Mouse (Mus musculus): ENCODE measurements around the gene Rbbp6. TPM values are rescaled to one million over a fixed set of nuclear protein-coding genes. Genes with fewer than 3 reads are reported as not detected.

Gene Rbbp6
- polyA plus RNA-seq, 2 experiments from 2014 or later: 46.4 to 51.4 TPM

DNA sequence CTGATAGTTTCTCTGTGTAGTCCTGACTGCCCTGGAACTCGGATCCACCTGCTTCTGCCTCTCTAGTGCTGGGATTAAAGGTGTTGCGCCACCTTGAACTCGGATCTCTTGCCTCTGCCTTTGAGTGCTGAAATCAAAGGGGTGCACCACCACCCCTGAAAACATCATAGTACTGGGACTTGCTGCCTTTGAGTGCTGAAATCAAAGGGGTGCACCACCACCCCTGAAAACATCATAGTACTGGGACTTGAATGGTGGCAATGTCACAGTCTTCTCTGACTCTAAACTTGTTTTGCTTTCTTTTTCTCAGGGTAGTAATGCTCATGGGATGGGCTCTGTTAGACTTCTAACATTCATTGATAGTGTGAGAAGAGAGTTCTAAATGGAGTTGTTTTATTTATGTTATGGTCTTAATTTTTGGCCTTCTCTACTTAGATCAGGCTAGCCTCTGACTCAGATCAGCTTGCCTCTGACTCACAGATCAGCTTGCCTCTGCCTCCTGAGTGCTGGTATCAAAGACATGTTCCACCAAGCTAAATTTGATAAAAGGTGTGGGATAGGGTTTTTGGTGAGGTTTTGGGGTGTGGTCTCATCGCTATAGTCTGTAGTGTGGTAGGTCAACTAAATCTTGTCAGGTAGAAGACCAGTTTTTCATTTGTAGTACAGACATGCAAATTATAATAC, 6.7 kb downstream of the Rbbp6 start:
- no peak for ATAC-seq

DNA sequence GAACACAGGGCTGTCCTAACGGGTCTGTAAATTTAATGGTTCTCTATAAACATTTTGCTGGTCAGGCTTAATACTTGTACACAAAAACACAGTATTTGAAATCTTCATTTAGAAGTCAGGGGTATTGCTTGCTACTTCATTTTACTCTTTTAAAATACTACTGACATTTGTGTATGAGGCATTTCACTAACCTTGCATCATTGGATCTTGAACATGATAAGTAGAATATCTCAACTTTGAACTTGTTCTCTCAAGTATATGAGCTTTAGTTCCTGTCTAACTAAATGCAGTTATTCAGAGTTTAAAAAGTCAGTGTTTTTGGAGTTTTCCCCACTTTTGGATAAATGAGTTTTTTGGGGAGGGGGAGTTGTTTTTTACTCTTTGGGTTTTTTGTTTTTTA, 14.0 kb downstream of the Rbbp6 start:
- ATAC-seq: no peak

DNA sequence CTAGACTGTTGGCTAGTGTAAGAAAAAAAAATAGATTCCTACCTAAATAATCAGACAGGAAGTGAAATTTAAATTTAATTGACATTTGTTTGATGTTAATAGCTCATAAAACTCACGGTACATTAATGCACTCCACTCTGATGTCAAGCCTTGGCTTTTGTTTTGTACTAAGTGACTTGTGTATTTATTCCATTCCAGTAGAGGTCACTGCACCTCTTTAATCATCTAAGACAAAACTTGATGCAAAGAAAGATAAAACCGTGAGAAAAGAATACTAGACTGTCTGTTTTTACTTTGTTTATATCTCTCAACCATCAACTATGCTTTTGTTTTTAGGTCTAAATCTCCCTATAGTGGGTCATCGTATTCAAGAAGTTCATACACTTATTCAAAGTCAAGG, 32.7 kb downstream of the Rbbp6 start:
- ATAC-seq: no peak

DNA sequence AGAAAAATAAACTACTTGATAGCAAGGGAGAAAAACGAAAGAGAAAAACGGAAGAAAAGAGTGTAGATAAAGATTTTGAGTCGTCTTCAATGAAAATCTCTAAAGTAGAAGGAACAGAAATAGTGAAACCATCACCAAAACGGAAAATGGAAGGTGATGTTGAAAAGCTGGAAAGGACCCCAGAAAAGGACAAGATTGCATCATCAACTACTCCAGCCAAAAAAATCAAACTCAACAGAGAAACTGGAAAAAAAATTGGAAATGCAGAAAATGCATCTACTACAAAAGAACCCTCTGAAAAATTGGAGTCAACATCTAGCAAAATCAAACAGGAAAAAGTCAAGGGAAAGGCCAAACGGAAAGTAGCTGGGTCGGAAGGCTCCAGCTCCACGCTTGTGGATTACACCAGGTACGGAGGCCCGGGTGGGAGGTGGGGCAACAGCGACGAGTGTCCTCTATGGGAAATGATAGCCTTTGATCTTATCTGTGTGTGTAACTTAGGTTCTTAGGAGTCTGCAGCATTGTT, 34.4 kb downstream of the Rbbp6 start:
- no peak for ATAC-seq

DNA sequence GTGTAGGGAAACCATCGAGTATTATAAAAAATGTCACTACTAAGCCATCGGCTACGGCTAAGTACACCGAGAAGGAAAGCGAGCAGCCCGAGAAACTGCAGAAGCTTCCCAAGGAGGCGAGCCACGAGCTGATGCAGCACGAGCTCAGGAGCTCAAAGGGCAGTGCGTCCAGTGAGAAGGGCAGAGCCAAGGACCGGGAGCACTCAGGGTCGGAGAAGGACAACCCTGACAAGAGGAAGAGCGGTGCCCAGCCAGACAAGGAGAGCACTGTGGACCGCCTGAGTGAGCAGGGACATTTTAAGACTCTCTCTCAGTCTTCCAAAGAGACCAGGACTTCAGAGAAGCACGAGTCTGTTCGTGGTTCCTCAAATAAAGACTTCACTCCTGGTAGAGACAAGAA, 35.3 kb downstream of the Rbbp6 start:
- no peak for ATAC-seq

DNA sequence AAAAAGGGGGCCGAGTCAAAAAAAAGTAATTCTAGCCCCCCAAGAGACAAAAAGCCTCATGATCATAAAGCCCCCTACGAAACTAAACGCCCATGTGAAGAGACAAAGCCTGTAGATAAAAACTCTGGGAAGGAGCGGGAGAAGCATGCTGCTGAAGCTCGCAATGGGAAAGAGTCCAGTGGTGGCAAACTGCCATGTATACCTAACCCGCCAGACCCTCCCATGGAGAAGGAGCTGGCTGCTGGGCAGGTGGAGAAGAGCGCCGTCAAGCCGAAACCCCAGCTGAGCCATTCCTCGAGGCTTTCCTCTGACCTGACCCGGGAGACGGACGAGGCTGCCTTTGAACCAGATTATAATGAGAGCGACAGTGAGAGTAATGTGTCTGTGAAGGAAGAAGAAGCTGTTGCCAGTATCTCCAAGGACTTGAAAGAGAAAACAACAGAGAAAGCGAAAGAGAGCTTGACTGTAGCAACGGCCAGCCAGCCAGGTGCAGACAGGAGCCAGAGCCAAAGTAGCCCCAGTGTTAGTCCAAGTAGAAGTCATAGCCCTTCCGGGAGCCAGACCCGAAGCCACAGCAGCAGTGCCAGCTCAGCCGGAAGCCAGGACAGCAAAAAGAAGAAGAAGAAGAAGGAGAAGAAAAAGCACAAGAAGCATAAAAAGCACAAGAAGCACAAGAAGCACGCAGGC, 36.0 kb downstream of the Rbbp6 start:
- ATAC-seq: no peak

DNA sequence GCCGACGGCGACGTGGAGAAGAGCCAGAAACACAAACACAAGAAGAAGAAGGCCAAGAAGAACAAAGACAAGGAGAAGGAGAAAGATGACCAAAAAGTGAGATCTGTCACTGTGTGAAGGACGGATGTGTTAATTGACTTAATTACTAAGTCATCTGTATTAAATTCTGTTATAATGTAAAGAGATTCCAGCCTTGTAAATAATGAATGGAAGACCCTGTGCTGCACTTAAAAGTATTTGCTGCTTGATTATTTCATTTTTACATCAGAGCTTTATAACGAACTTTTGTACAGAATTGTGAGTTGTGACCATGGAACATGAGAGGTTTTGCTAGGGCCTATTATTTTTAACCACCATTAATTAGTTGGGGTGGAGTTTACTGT, 36.5 kb downstream of the Rbbp6 start:
- no peak for ATAC-seq

DNA sequence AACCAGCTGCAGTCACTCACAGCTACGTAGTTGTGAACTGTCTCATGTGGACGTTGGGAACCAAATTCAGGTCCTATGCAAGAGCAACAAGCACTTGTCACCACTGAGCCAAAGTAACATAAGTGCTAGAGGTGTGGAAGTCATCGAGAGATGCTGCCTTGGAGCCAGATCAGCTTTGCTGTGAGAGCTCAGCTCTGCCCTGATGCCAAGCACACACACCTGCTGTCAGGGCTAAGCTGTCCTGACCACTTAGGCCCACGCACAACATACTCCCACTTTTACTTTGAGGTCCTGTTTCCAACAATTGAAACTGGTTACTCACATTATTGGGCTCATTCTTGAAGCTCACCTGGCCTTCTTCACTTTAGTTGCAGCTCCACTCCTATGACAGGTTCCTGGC, 37.7 kb downstream of the Rbbp6 start:
- ATAC-seq: no peak

DNA sequence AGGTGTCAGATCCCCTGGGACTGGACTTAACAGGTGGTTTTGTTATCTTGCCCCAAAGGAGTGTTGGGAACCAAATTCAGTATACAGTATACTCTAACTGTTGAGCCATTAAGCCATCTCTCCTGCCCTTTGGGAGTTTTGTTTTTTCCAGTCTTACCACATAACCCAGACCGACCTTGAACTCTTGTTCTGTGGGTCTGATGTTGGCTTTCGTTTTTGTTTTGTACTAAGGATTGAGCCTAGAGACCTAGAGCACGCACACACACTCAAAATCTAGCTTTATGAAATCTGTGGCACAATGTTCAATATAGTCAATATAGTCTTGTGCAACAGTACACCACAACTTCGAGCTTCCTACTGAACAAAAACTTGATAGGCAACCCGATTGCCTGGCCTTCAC, 39.0 kb downstream of the Rbbp6 start:
- ATAC-seq: no peak

DNA sequence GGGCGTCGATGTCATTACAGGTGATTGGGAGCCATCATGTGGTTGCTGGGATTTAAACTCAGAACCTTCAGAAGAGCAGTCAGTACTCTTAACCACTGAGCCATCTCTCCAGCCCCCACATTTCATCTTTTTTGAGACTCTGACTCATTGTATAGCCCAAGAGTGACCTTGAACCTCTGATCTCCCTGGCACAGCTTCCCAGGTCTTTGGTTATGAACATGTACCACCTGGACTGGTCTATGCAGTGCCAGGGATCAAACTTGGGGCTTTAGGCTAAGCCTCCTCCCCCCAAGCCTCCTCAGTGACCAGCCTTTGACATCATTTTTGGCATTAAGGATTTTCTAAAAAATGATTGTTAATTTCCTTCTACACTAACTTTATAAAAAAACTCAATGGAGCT, 40.8 kb downstream of the Rbbp6 start:
- no peak for ATAC-seq

DNA sequence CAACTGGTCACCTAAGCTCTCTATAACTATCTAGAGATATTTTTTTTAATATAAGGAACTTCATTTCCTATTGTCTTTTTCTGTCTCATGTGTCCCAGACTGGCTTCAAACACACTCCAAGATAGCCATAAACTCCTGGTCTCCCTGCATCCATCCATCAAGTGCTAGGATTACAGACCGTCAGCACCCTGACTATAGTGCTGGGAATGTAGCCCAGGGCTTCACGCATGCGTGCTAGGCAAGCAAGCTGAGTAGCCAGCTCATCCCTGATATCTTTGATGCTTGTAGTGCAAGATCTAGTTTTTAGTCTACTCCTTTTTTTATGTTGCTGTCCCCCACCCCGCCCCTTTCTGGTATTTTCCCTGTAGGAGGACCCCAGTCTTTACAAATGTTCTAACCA, 42.3 kb downstream of the Rbbp6 start:
- ATAC-seq: no peak

DNA sequence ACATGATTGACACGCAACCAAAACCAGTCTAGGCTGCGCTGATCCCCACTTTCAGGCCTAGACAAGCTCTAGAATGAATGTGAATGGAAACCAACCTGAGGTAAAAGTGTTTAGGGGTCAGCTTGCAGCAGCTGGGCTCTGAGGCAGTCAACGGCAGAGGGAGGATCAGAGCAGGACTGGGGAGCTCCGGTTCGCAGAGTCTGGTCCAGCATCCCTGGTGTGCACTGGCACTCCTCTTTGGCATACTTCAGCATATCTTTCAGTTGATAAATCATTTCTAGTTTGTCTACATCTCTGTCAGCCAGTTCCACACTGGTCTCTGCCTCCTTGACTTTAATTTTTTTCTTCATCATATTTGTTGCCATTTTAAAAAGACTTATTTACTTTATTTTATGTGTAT, 48.0 kb downstream of the Rbbp6 start:
- ATAC-seq: no peak

DNA sequence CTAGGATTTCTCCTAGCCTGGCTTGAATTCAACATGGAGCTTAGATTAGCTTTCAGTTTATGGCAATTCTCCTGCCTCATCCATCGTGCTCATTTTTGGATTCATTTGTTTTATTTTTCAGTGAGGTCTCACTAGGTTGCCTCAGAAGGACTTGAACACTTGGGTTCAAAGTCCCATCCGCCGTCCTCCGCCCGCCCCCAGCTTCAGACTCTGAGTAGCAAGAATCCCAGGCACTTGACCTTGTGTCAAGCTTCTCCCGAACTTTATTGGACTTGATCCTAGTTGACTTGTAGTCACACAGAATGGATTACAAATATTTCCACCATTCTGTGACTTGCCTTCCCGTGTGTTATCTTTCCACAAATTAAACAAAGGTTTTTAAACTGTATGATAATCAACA, 49.2 kb downstream of the Rbbp6 start:
- ATAC-seq: no peak

DNA sequence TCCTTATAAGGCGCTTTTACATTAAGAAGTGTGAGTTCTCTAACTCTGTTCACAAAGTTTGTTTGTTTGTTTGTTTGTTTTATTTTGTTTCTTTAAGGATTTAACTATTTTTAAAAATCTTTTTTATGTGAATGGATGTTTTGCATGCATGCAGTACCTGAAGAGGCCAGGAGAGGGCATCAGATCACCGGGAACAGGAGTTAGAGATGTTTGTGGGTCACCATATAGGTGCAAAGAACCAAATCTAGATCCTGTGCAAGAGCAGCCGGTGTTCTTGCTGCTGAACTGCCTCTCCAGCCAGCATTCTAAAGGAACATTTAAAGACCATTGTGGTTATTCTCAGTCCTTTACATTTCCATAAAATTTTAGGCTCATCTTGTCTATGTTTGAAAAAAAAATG, 52.1 kb downstream of the Rbbp6 start:
- no peak for ATAC-seq

DNA sequence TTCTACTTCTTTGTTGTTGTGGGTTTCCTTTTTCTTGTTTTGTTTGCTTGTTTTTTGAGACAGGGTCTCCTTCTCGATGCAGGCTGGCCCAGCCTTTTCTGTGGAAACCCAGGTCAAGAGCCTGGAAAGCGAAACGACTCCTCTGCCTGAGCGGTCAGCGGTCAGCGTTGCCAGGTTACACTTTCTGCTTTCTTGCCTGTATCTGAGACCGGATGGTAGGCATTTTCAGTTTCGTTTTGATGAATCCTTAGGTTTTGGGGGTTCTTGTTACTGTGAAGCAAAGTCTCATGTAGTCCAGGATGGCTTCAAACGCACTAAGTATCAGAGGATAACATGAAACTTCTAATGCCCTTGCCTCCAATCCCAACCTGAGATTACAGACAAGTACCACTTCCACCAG, 59.6 kb downstream of the Rbbp6 start:
- peak; percentile 65 for ATAC-seq

DNA sequence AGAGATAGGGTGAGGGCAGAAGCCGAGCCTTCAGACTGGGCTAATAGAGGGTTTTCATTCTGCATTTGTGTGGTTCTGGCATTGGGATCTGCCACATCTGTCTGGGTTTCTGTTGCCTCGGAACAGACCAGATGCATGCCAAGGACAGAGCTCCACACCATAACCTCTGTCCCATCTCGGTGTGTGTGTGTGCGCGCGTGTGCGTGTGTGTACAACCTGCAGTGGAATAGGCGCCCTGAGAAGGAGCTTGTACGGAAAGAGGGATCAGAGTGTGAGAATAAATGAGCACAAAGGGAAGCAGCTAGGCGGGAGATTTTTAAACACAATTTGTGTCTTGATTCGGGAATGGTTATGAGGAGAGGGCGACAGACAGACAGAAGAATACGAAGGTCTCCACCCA, 64.8 kb downstream of the Rbbp6 start:
- no peak for ATAC-seq

DNA sequence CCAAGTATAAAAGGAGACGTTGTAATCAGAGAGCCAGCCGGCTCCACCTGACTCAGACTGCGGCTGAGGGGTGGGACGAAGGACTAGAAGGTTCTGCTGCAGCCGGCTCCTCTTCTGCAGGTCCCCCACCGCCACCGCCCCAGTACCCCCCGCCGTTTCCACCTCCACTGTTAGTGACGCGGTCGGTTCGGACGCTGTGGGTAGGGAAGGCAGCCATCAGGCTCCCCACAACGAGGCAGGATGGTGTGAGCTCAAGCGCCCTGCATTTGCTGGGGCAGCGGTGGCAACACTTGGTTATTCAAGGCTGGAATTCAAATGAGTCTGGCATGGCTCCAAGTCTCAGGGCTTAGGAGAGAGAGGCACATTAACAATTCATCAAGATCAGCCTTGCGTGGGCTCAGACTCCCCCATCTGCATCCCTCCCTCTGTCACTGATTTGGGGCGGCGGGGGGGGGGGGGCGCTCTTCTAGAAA, 65.3 kb downstream of the Rbbp6 start:
- peak; percentile 71 for ATAC-seq

DNA sequence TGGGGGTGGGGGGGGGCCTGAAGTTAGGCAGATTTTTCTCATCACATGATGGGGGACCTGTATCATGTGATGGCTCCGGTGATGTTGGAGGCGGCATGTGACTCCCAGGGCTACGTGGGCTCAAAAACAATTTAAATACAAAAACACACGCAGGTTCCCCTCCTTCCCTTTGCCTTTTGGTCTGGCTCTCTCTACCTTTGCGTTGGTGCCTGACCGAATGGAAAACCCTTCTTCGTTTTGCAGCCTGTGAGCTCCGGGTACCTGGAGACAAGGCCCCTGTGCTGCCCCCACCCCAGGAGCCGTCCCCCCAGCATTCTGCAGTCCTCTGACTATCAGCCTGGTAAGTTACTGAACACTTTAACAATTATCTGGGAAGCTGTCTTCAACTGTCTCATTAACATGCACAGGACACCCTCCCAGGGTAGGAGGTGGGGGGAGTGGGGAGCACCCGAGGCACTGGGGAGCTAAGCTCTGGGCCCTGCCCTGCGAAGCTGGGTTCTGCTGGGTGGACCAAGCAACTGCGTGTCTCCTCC, 65.8 kb downstream of the Rbbp6 start:
- peak; percentile 56 for ATAC-seq

DNA sequence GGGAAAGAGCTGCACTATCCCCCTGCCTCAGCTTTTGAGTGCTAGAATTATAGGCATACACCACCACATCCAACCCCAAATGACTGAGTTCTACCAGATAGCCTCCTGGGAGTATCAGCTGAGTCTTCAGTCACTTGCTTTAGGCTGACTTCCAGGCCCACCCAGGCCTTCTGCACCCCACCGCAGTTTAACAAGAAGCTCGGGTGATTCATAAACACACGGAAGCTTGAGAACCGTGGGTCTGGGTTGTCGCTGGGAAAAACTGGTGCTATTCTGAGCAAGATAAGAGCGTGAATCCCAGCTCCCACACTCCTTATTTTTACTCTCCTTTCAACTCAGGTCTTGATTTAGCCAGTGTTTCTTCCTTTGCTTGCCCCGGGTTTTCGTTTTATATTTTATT, 69.8 kb downstream of the Rbbp6 start:
- no peak for ATAC-seq

DNA sequence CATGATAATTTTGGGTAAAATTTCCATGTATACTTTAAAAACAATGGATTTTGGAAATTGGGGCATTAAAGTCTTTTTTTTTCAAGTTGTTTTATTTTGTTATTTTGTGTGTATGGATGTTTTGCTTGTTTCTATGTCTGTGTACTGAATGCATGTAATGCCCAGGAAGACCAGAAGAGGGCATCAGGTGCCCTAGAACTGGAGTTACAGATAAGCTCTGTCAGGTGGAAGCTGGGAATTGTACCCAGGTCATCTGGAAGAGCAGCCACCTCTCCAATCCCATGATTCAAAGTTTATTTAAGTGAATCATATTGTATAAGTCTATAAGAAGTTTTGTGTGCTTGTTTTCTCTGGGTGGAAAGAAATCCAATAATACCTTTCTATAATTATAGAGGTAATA, 73.8 kb downstream of the Rbbp6 start:
- ATAC-seq: no peak

DNA sequence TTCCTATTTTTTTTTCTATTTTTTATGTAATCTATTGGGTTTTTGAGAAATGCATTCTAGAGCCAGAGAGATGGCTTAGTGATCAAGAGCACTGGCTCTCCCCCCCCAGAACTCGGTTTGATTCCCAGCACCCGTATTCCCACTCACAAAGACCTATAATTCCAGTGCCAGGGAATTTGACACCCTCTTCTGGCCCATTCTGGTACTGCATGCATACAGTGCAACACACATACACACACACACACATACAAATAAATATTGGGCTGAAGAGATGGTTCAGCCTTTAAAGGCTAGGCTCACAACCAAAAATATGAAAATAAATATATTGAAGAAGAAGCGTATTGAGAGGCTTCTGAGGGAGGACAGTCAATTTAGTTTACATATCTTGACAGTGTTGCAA, 79.7 kb downstream of the Rbbp6 start:
- no peak for ATAC-seq

DNA sequence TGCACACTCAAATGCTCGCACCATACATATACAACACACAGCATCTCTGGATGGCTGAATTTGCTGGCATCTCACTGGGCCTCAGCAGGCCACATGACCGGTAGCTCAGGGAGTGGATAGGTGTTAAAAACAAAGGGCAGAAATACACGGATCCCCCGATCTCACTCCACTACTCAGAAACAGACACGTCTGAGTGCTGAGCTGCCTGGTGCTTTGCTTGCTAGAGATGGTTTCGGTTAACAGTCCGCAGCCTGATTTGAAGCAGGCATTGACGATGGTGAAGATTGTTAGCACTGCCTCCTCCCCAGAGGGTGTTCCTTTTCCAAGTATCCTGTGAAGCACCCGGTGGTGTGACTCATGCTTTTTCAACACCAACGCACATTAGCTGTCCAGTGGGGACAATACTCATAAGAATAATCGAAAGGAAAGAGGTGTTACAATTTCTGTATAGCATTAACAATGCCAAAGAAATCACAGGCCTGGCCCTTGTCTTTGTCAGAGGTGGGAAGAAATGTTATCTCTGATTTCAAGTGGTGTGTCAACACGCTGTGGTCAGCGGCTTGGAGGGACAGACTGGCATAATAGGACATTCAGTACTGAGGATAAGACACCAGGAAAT, 81.1 kb downstream of the Rbbp6 start:
- ATAC-seq: no peak

All from CD4-positive, CD25-positive, alpha-beta regulatory T cell, adult 4 months (primary cell).